Mouse (Mus musculus) liver, adult 2 months (tissue): ENCODE measurements at regions not wholly inside any gene's neighbourhood (a gene's known extent, or its start where the extent isn't known, plus 50 kb on each side); places are given as distances from the start of the nearest gene placed in this dataset.

ENCODE experiments used
- DNase-seq: peaks from one replicate; pipeline ENCODE4 v3.0.0-alpha.2; 2011; ENCODE audit warnings: low read depth, low spot score; ENCODE audit errors: extremely low read depth
- H3K27ac ChIP-seq: fragments of 200-500 bp; replicated peaks from 2 replicates; pipeline ENCODE4 v1.5.1; 2012; ENCODE audit warnings: low read depth, mild to moderate bottlenecking, control low read depth, inconsistent platforms, low read length; ENCODE audit not compliant: insufficient read depth
- H3K27me3 ChIP-seq: fragments of 200-500 bp; 2 replicates; pipeline ENCODE4 v1.6.1; 2012; ENCODE audit warnings: mild to moderate bottlenecking, moderate library complexity, low read length, inconsistent platforms; ENCODE audit not compliant: control insufficient read depth, insufficient read depth
- H3K36me3 ChIP-seq: fragments of 200-500 bp; 2 replicates; pipeline ENCODE4 v1.6.1; 2012; ENCODE audit warnings: low read length, inconsistent platforms; ENCODE audit not compliant: control insufficient read depth, insufficient read depth
- H3K4me1 ChIP-seq: fragments of 200-500 bp; 2 replicates; pipeline ENCODE4 v1.6.1; 2011; ENCODE audit warnings: low read length; ENCODE audit not compliant: control insufficient read depth, insufficient read depth
- H3K4me3 ChIP-seq: fragments of 200-500 bp; 2 replicates; pipeline ENCODE4 v1.5.1; 2011; ENCODE audit warnings: low read depth, mild to moderate bottlenecking, control low read depth, low read length, moderate library complexity; ENCODE audit not compliant: insufficient read depth
- H3K79me2 ChIP-seq: fragments of 200-500 bp; 2 replicates; pipeline ENCODE4 v1.6.1; 2012; ENCODE audit warnings: inconsistent platforms, mild to moderate bottlenecking, low read length, moderate library complexity; ENCODE audit not compliant: control insufficient read depth, insufficient read depth
- H3K9ac ChIP-seq: fragments of 200-500 bp; 2 replicates; pipeline ENCODE4 v1.6.1; 2012; ENCODE audit warnings: low read depth, mild to moderate bottlenecking, control low read depth, inconsistent platforms, low read length
- CTCF ChIP-seq: fragments of 200-500 bp; IDR thresholded peaks from 2 replicates; pipeline ENCODE4 v1.5.1; 2011; ENCODE audit warnings: low read depth, low read length, control low read depth
- POLR2A ChIP-seq: fragments of 200-500 bp; IDR thresholded peaks from 2 replicates; pipeline ENCODE4 v1.6.1; 2011; ENCODE audit warnings: low read length, control low read depth; ENCODE audit not compliant: insufficient read depth; ENCODE audit errors: extremely low read depth
- WGBS: fragments of 180-500 bp; shearing (Covaris S2); methylation state at CpG from one replicate; pipeline ENCODE4 v1.1.7; 2018; 5-methylcytosine and 5-hydroxymethylcytosine counted together

DNA sequence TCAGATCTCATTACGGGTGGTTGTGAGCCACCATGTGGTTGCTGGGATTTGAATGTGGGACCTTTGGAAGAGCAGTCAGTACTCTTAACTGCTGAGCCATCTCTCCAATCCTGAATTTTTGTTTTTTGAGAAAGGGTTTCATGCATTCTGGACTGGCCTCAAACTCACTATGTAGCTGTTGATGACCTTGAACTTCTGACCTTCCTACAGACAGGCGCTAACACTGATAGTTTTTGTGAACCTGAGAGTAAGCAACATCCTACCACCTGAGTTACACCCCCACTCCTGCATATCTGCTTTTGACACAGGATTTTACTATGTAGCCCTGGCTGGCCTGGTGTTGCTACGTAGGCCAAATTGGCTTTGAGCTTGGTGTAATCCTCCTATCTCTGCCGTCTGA lies 308.8 kb upstream of the Klf3 start:
- Histone ChIP-seq H3K79me2 (no peaks in the 10 kb centered on the region), H3K36me3 (no peaks in the 10 kb centered on the region), H3K4me1 (no peaks in the 10 kb centered on the region), H3K4me3 (no peak overlapping the region), H3K27me3 (no peaks in the 10 kb centered on the region), H3K9ac (no peak overlapping the region), H3K27ac (no peak overlapping the region)
- DNase-seq: no peak
- 87% methylated on average over 4 of the region's 4 CpGs for WGBS
- TF ChIP-seq POLR2A (no peak), CTCF (no peak)

DNA sequence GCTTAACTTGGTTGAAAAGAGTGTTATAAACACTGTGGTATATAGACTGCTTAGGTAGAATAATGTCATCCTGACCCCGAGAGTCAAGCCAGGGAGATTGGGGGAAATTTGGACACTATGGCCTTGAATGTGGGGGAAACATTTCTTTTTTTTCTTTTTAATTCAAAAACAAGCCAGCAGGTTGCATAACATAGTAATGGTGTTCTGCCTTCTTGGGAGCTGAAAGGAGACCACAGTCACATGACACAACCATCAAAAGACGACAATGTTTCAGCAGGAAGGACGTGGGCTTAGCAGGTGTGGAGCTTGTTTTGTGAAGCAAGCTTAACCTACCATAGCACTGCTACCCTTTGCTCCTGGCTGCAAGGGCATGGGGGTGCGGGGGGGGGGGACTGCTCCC lies 306.3 kb upstream of the Klf3 start:
- Histone ChIP-seq H3K79me2 (no peaks in the 10 kb centered on the region), H3K4me1 (no peaks in the 10 kb centered on the region), H3K4me3 (no peak overlapping the region), H3K27me3 (no peaks in the 10 kb centered on the region), H3K9ac (no peak overlapping the region), H3K36me3 (no peaks in the 10 kb centered on the region), H3K27ac (no peak overlapping the region)
- TF ChIP-seq POLR2A (no peak), CTCF (no peak)
- WGBS: 92% methylated on average over 4 of the region's 4 CpGs
- DNase-seq: no peak

DNA sequence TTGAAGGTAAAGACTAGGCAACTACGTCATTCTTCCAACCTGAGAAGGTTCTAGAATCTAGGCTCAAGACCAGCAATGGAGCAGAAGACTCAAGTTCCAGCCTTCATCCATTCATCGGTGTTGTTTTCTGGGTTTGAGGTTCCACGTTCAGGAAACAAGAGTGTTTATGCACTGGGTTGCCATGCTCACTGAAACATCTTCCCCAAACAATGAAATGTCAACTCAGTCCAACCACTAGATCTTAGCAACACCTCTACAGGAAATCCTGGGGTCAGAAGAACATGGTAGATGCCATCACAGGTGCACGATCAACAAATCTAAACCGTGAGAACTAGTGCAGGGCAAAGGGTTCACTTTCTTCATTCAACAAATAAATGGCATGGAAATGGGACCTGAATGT lies 304.8 kb upstream of the Klf3 start:
- Histone ChIP-seq H3K27me3 (no peaks in the 10 kb centered on the region), H3K36me3 (no peaks in the 10 kb centered on the region), H3K4me3 (no peak overlapping the region), H3K79me2 (no peaks in the 10 kb centered on the region), H3K9ac (no peak overlapping the region), H3K4me1 (peaks cover 1% of the 10 kb centered on the region; the same call in 1 of the 2 replicates), H3K27ac (no peak overlapping the region)
- no peak for DNase-seq
- 98% methylated on average over 5 of the region's 5 CpGs for WGBS
- TF ChIP-seq CTCF: no peak
- no peak for TF ChIP-seq POLR2A

DNA sequence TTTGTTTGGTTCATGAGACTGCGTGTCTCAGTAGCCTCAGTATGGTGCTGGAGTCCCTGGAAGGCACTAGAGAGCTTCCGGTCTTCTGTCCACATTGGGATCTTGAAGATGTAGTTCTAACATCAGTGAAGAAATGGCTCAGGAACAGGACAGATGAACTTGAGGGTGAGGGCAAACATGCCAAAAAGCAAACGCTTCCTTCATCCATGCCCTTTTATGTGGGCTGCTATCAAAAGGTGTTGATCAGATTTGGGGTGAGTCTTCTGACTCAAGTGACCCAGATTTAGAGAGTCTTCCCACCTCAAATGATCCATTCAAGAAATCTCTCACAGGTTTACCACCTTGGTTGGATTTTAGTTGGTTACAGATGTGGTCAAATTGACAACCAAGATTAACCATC lies 304.1 kb upstream of the Klf3 start:
- WGBS: 95% methylated on average over 3 of the region's 3 CpGs
- Histone ChIP-seq H3K9ac (no peak overlapping the region), H3K79me2 (no peaks in the 10 kb centered on the region), H3K4me1 (peaks cover 6% of the 10 kb centered on the region; the same call in 1 of the 2 replicates), H3K27ac (no peak overlapping the region), H3K4me3 (no peak overlapping the region), H3K27me3 (no peaks in the 10 kb centered on the region), H3K36me3 (no peaks in the 10 kb centered on the region)
- TF ChIP-seq POLR2A (no peak), CTCF (no peak)
- no peak for DNase-seq

DNA sequence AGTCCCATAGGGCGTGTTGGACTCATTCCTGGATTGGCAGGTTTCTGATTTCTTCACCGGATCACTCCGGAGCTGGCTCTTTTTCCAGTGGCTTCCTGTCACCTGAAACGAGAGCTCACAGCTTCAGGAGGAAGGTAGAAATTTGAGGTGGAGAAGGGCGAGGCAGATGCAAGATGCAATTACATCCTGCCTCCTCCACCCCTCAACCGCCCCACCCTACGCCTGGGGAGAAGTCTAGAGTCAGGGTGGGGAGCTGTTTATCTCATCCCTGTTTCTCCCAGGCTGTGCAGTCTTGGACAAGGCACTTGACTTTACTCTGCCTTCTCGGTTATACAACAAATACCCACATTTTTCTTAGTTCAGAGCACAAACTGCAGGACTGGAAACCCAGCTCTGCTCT lies 302.8 kb upstream of the Klf3 start:
- no peaks in the 10 kb centered on the region for H3K79me2 ChIP-seq
- peaks cover 10% of the 10 kb centered on the region; the same call in 1 of the 2 replicates for H3K4me1 ChIP-seq
- TF ChIP-seq POLR2A (no peak), CTCF (no peak)
- WGBS: 90% methylated on average over 8 of the region's 8 CpGs
- H3K27me3 ChIP-seq: no peaks in the 10 kb centered on the region
- no peak overlapping the region for H3K27ac ChIP-seq
- H3K4me3 ChIP-seq: no peak overlapping the region
- DNase-seq: no peak
- H3K9ac ChIP-seq: no peak overlapping the region
- no peaks in the 10 kb centered on the region for H3K36me3 ChIP-seq

DNA sequence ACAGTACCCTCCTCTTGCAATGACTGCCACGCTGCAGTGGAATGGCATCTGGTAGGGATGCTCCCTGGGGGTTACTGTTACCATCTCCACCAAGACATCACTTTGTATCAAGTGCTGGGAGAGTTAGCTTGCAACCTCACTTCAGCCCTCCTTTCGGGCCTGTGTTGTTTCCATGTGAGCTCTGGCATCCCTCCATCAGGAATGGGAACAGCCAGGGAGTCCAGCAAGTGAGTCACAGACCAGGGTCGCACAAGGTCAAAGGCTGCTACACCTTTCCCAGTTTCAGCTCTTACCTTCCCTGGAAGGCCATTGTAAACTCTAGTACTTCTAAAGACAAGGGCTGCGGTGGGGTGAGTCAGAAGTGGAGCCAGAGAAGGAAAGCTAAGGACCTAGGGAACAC lies 302.3 kb upstream of the Klf3 start:
- no peak overlapping the region for H3K27ac ChIP-seq
- H3K4me1 ChIP-seq: peaks cover 10% of the 10 kb centered on the region; the same call in 1 of the 2 replicates
- no peaks in the 10 kb centered on the region for H3K27me3 ChIP-seq
- H3K4me3 ChIP-seq: no peak overlapping the region
- WGBS: 55% methylated on average over 4 of the region's 4 CpGs
- TF ChIP-seq POLR2A (no peak), CTCF (no peak)
- H3K36me3 ChIP-seq: no peaks in the 10 kb centered on the region
- peak; percentile 9 for DNase-seq
- H3K9ac ChIP-seq: no peak overlapping the region
- H3K79me2 ChIP-seq: no peaks in the 10 kb centered on the region
